Mouse (Mus musculus): ENCODE data around the gene Tbc1d4. TPM values are rescaled to one million over a fixed set of nuclear protein-coding genes. Genes with fewer than 3 reads are reported as not detected.

The Tbc1d4 gene
- total and polyA plus RNA-seq, 3 experiments, result not detected

DNA sequence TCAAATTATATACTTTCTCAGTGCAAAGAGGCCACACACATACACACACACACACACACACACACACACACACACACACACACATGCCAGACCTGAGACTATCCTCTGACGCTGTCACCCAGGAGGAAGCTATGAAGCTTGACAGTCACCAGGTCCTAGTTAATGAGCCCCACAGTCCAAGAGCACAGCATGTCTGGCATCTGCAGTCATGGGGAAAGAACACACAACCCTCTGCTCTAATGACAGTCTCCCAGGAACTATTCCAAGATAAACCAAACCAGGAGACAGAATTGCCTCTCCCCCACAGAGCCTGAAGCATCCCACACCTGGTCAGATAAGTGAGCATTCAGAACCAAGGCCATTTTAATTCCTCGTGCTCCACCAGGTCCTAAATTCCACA lies 71.1 kb downstream of the Tbc1d4 start:
- Histone ChIP-seq H3K36me3 (ENCODE audit: control insufficient read depth in 1 of 2, insufficient read depth in 2 of 2, low read length in 2 of 2) (no peaks in the 10 kb centered on the region), H3K4me3 (ENCODE audit: control insufficient read depth in 1 of 2, insufficient read depth in 1 of 2, low read depth in 2 of 2, low read length in 2 of 2) (no peak overlapping the region), H3K27me3 (ENCODE audit: control insufficient read depth in 1 of 2, insufficient read depth in 2 of 2, low read length in 2 of 2) (no peaks in the 10 kb centered on the region), H3K79me2 (ENCODE audit: control insufficient read depth, insufficient read depth, low read length, poor library complexity) (no peaks in the 10 kb centered on the region), H3K4me1 (ENCODE audit: control insufficient read depth in 1 of 2, insufficient read depth in 2 of 2, low read length in 2 of 2) (no peaks in the 10 kb centered on the region), H3K9me3 (replicated peaks; ENCODE audit: insufficient read depth, low read length) (no peaks in the 10 kb centered on the region), H3K9ac (ENCODE audit: control insufficient read depth, low read depth, low read length, poor library complexity, severe bottlenecking) (no peak overlapping the region), H3K27ac (ENCODE audit: control insufficient read depth, low read depth, low read length) (no peak overlapping the region)
- TF ChIP-seq JUND (IDR thresholded peaks at IDR 0.05; ENCODE audit: low read depth, low read length) (no peak), MAZ (IDR thresholded peaks at IDR 0.05; ENCODE audit: low read depth, low read length) (no peak), TAL1 (IDR thresholded peaks at IDR 0.05; ENCODE audit: low read length) (no peak), UBTF (IDR thresholded peaks at IDR 0.05; ENCODE audit: borderline replicate concordance, insufficient read depth, low read depth, low read length) (no peak), RCOR1 (IDR thresholded peaks at IDR 0.05; ENCODE audit: low read depth, low read length) (no peak)
- no peak for DNase-seq (ENCODE audit: low read depth, low spot score)

DNA sequence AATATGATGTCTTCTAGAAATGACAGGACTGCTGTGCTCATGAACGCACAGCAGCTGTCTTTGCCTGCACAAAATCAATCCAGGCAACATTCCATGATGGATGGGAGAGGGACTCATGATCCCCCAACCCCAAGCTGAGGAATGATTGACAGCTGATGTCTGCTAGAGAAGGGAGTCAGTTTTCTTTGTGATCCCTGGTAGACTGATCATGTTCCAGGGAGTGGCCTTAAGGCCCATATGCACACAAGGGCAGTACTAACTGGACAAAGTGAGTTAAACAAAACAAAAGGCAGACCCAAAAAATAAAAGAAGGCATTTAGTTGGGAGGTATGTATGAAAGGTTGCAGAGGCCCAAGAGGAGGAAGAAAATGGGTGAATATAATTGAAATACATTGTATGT lies 71.6 kb downstream of the Tbc1d4 start:
- Histone ChIP-seq H3K4me3 (ENCODE audit: control insufficient read depth in 1 of 2, insufficient read depth in 1 of 2, low read depth in 2 of 2, low read length in 2 of 2) (no peak overlapping the region), H3K79me2 (ENCODE audit: control insufficient read depth, insufficient read depth, low read length, poor library complexity) (no peaks in the 10 kb centered on the region), H3K9ac (ENCODE audit: control insufficient read depth, low read depth, low read length, poor library complexity, severe bottlenecking) (no peak overlapping the region), H3K27ac (ENCODE audit: control insufficient read depth, low read depth, low read length) (no peak overlapping the region), H3K36me3 (ENCODE audit: control insufficient read depth in 1 of 2, insufficient read depth in 2 of 2, low read length in 2 of 2) (no peaks in the 10 kb centered on the region), H3K4me1 (ENCODE audit: control insufficient read depth in 1 of 2, insufficient read depth in 2 of 2, low read length in 2 of 2) (no peaks in the 10 kb centered on the region), H3K9me3 (replicated peaks; ENCODE audit: insufficient read depth, low read length) (no peaks in the 10 kb centered on the region), H3K27me3 (ENCODE audit: control insufficient read depth in 1 of 2, insufficient read depth in 2 of 2, low read length in 2 of 2) (no peaks in the 10 kb centered on the region)
- TF ChIP-seq SMC3 (IDR thresholded peaks at IDR 0.05; ENCODE audit: low read depth, low read length), result no peak
- TF ChIP-seq TBP (IDR thresholded peaks at IDR 0.05; ENCODE audit: low read depth, low read length), result no peak
- no peak for TF ChIP-seq USF2 (IDR thresholded peaks at IDR 0.05; ENCODE audit: borderline replicate concordance in 1 of 2, insufficient read depth in 1 of 2, low read depth in 1 of 2, low read length in 2 of 2)
- TF ChIP-seq CTCF (IDR thresholded peaks at IDR 0.05 in 2 of 3, conservative IDR thresholded peaks at IDR 0.05 in 1 of 3; ENCODE audit: control insufficient read depth in 1 of 3, insufficient read depth in 1 of 3, low read depth in 2 of 3, low read length in 3 of 3, poor library complexity in 1 of 3, severe bottlenecking in 1 of 3), result no peak
- TF ChIP-seq ZMIZ1 (IDR thresholded peaks at IDR 0.05; ENCODE audit: low read depth, low read length), result no peak
- no peak for TF ChIP-seq RCOR1 (IDR thresholded peaks at IDR 0.05; ENCODE audit: low read depth, low read length)
- TF ChIP-seq BHLHE40 (IDR thresholded peaks at IDR 0.05; ENCODE audit: borderline replicate concordance, low read depth, low read length), result no peak
- no peak for TF ChIP-seq CHD2 (IDR thresholded peaks at IDR 0.05; ENCODE audit: low read length)
- TF ChIP-seq UBTF (IDR thresholded peaks at IDR 0.05; ENCODE audit: borderline replicate concordance, insufficient read depth, low read depth, low read length), result no peak
- no peak for TF ChIP-seq ZC3H11A (IDR thresholded peaks at IDR 0.05; ENCODE audit: low read depth, low read length)
- TF ChIP-seq MYC (IDR thresholded peaks at IDR 0.05; ENCODE audit: low read depth, low read length), result no peak
- TF ChIP-seq NELFE (IDR thresholded peaks at IDR 0.05; ENCODE audit: low read depth, low read length), result no peak
- no peak for TF ChIP-seq MXI1 (IDR thresholded peaks at IDR 0.05; ENCODE audit: low read depth, low read length)
- TF ChIP-seq NRF1 (IDR thresholded peaks at IDR 0.05; ENCODE audit: insufficient read depth, low read depth, low read length, poor library complexity, severe bottlenecking), result no peak
- no peak for TF ChIP-seq RAD21 (IDR thresholded peaks at IDR 0.05; ENCODE audit: low read depth, low read length)
- no peak for DNase-seq (ENCODE audit: low read depth, low spot score)

Measured in MEL (cell line).